Mouse (Mus musculus) limb, embryonic 14.5 days (tissue): ENCODE results near the gene Ppp1r27. TPM values are rescaled to one million over a fixed set of nuclear protein-coding genes. Genes with fewer than 3 reads are reported as not detected.

Experiments
- ATAC-seq: fragments of 200-750 bp; cut with Nextera tagmentation; 2 replicates; pipeline ENCODE4 v1.8.0; 2017; ENCODE audit warnings: low read depth, moderate number of reproducible peaks, moderate TSS enrichment; ENCODE audit not compliant: low FRiP score
- DNase-seq: peaks from one replicate; pipeline ENCODE4 v3.0.0-alpha.2; 2015; ENCODE audit warnings: low spot score
- H3K27ac ChIP-seq: fragments of 300-500 bp; sonication (generic); replicated peaks from 2 replicates; pipeline ENCODE4 v1.5.1; 2014; ENCODE audit warnings: low read depth, mild to moderate bottlenecking, low read length, moderate library complexity, mixed read lengths
- H3K27me3 ChIP-seq: fragments of 300-500 bp; sonication (generic); 2 replicates; pipeline ENCODE4 v1.6.1; 2014; ENCODE audit warnings: low read length, mixed read lengths; ENCODE audit not compliant: control insufficient read depth, insufficient read depth
- H3K36me3 ChIP-seq: fragments of 300-500 bp; sonication (generic); 2 replicates; pipeline ENCODE4 v1.6.1; 2014; ENCODE audit warnings: mild to moderate bottlenecking, low read length, moderate library complexity, mixed read lengths; ENCODE audit not compliant: control insufficient read depth, insufficient read depth
- H3K4me1 ChIP-seq: fragments of 300-500 bp; sonication (generic); 2 replicates; pipeline ENCODE4 v1.6.1; 2014; ENCODE audit warnings: antibody characterized with exemption, low read length, mixed read lengths; ENCODE audit not compliant: control insufficient read depth, insufficient read depth
- H3K4me2 ChIP-seq: fragments of 300-500 bp; sonication (generic); replicated peaks from 2 replicates; pipeline ENCODE4 v1.6.1; 2014; ENCODE audit warnings: low read depth, mild to moderate bottlenecking, low read length, moderate library complexity; ENCODE audit not compliant: severe bottlenecking
- H3K4me3 ChIP-seq: fragments of 300-500 bp; sonication (generic); replicated peaks from 2 replicates; pipeline ENCODE4 v1.5.1; 2014; ENCODE audit warnings: low read length
- H3K9ac ChIP-seq: fragments of 300-500 bp; sonication (generic); 2 replicates; pipeline ENCODE4 v1.6.1; 2014; ENCODE audit warnings: mild to moderate bottlenecking, low read depth, low read length, moderate library complexity; ENCODE audit not compliant: severe bottlenecking
- H3K9me3 ChIP-seq: fragments of 300-500 bp; sonication (generic); 2 replicates; pipeline ENCODE4 v1.6.1; 2016; ENCODE audit warnings: low read length; ENCODE audit not compliant: control insufficient read depth
- POLR2A ChIP-seq: fragments of 200-500 bp; IDR thresholded peaks from 2 replicates; pipeline ENCODE4 v1.8.0; 2012; ENCODE audit warnings: inconsistent platforms, mild to moderate bottlenecking, moderate library complexity, borderline replicate concordance; ENCODE audit not compliant: insufficient read depth, insufficient read length; ENCODE audit errors: extremely low read depth
- WGBS: fragments of 180-500 bp; shearing (Covaris S2); extraction: QIAGEN DNeasy Blood & Tissue Kit; methylation state at CpG from one replicate; pipeline ENCODE4 v1.1.7; 2014; 5-methylcytosine and 5-hydroxymethylcytosine counted together
- polyA plus RNA-seq, 2 experiments: library from polyadenylated mRNA; depleted of rRNA in 1 of 2; stranded (reverse) in 1 of 2; unstranded in 1 of 2; fragments of >200 nt; fragmentation: Nextera tagmentation in 1 of 2; extraction: Ambion mirVana in 1 of 2; gene quantifications; 2 replicates each; pipeline versions ENCODE4 v1.2.1 to v1.2.3; 2012 to 2014

Gene Ppp1r27
- polyA plus RNA-seq, 2 experiments = 3.3 to 3.7 TPM

- no peak for ATAC-seq
- WGBS = 7% methylated on average over 16 of the region's 16 CpGs
- TF ChIP-seq POLR2A = no peak
- no peak for DNase-seq
- peak overlapping the region; percentile 45 for H3K4me2 ChIP-seq
- H3K9ac ChIP-seq = peak overlapping the region; percentile 55
- no peaks in the 10 kb centered on the region for H3K27me3 ChIP-seq
- no peaks in the 10 kb centered on the region for H3K4me1 ChIP-seq
- H3K4me3 ChIP-seq = peak overlapping the region; percentile 24
- H3K36me3 ChIP-seq = no peaks in the 10 kb centered on the region
- no peak overlapping the region; the same call in 1 of the 2 replicates for H3K27ac ChIP-seq
- H3K9me3 ChIP-seq = no peaks in the 10 kb centered on the region
These were observed 40.4 kb downstream of the Ppp1r27 start for GRCm38 (mm10) chr11:120510375-120511030.

GRCm38 (mm10) chr11:120509940-120510339 lies 41.0 kb downstream of the Ppp1r27 start:
- no peaks in the 10 kb centered on the region for H3K4me1 ChIP-seq
- H3K27me3 ChIP-seq = no peaks in the 10 kb centered on the region
- H3K4me2 ChIP-seq = no peak overlapping the region
- 46% methylated on average over 4 of the region's 4 CpGs for WGBS
- no peak overlapping the region for H3K4me3 ChIP-seq
- no peaks in the 10 kb centered on the region for H3K9me3 ChIP-seq
- H3K36me3 ChIP-seq = no peaks in the 10 kb centered on the region
- H3K9ac ChIP-seq = no peak overlapping the region; the same call in 1 of the 2 replicates
- TF ChIP-seq POLR2A = no peak
- ATAC-seq (no peak), DNase-seq (no peak)
- no peak overlapping the region for H3K27ac ChIP-seq

GRCm38 (mm10) chr11:120508290-120508870 lies 42.6 kb downstream of the Ppp1r27 start:
- ATAC-seq (no peak), DNase-seq (no peak)
- no peaks in the 10 kb centered on the region for H3K36me3 ChIP-seq
- H3K4me2 ChIP-seq = no peak overlapping the region
- no peak overlapping the region for H3K27ac ChIP-seq
- no peak for TF ChIP-seq POLR2A
- H3K27me3 ChIP-seq = no peaks in the 10 kb centered on the region
- H3K4me3 ChIP-seq = no peak overlapping the region
- 88% methylated on average over 9 of the region's 9 CpGs for WGBS
- no peaks in the 10 kb centered on the region for H3K4me1 ChIP-seq
- no peaks in the 10 kb centered on the region for H3K9me3 ChIP-seq
- H3K9ac ChIP-seq = no peak overlapping the region

- Histone ChIP-seq H3K4me2 (no peak overlapping the region), H3K4me1 (no peaks in the 10 kb centered on the region), H3K27ac (no peak overlapping the region), H3K36me3 (no peaks in the 10 kb centered on the region), H3K27me3 (no peaks in the 10 kb centered on the region), H3K9ac (no peak overlapping the region), H3K9me3 (no peaks in the 10 kb centered on the region), H3K4me3 (no peak overlapping the region)
- 78% methylated on average over 12 of the region's 13 CpGs for WGBS
- TF ChIP-seq POLR2A = no peak
- DNase-seq (no peak), ATAC-seq (no peak)
These were observed 43.2 kb downstream of the Ppp1r27 start for GRCm38 (mm10) chr11:120507611-120508289.

- 62% methylated on average over 4 of the region's 4 CpGs for WGBS
These were observed 44.0 kb downstream of the Ppp1r27 start for GRCm38 (mm10) chr11:120506899-120507298.

More at GRCm38 (mm10) chr11:120506899-120507298, 44.0 kb downstream of the Ppp1r27 start:
- TF ChIP-seq POLR2A = no peak
- DNase-seq (no peak), ATAC-seq (no peak)
- Histone ChIP-seq H3K4me2 (no peak overlapping the region), H3K27me3 (no peaks in the 10 kb centered on the region), H3K4me1 (no peaks in the 10 kb centered on the region), H3K9ac (no peak overlapping the region), H3K36me3 (no peaks in the 10 kb centered on the region), H3K4me3 (no peak overlapping the region), H3K27ac (no peak overlapping the region), H3K9me3 (no peaks in the 10 kb centered on the region)
